Mouse (Mus musculus) testis, postnatal 14 days (tissue): ENCODE measurements around the gene Ppp1r9a.
"Not testable (repeated sequence)": the region's sequence is repeated elsewhere in the genome, so short reads cannot be mapped to it uniquely, and the experiment has no call there.

Experiments used
- DNase-seq: peaks from one replicate; pipeline ENCODE4 v3.0.0; 2021; ENCODE audit warnings: low spot score

The Ppp1r9a gene

DNA sequence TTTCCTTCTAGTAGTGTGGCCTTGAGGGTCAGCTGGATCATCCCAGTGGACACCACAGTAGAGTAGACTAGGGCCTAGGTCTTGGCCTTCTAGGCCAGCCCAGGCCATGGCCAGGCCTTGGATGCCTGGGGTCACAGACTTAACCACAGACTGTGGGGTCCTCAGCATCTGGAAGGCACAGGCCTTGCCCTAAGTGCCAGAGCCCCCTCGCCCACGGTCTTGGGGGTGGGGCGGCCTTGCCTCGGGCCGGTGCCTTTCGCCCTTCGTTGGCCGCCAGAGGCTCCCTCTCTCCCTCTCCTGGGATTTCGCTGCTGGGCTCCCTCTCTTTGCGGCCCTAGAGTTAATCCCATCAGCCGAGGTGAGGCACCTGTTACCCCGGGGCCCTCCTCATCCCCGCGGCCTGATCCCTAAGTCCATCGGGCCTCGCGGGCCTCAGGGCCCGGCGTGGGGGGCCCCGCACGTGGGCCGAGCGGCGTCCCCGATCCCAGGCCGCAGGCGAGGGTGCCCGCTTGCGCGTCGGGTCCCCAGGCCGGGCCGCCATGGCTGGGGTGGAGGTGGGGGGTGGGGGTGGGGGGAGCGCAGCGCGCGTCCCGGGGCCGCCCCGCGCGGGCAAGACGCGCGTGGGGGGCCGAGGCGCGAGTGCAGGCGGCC, at the start of gene Ppp1r9a:
Ppp1r9a (plus strand) TSS at position 244 of the 651 bp plus-strand sequence.
- DNase-seq = peak; percentile 72

DNA sequence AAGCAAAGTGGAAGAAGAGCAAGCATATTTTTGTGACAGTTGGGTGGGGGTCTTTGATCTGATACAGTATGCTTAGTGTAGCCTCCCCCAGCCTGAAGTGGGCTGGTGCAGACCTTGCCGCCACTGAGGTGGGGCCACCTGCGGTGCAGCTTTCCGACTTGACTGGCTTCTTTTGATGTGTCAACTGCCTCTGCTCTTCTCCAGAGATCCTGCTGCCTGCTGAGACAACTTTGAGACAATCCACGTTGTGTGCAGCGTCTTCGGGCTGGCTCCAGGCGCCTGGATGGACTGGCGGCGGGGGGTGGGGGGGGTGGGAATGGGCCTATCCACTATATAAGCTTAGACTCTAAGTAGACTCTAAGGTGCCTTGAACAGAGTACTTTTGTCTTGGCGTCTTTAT, 47.5 kb upstream of the Ppp1r9a start:
- no peak for DNase-seq

DNA sequence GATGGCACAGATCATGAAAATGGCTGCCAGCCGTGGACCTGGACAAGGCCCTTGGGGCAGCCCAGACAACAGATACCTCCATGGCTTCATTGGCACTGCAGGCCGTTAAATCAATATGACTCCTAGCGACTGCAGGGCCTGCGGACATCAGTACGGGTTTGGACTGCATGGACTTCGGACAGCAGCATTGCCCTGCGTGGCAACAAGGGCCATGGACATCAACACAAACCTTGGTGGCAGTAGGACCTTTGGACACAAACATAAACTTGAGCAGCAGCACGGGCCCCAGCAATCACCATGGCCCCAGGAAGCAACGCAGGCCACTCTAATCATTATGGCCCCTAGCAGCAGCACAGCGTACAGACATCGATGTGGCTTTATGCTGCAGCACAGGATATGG, 45.8 kb upstream of the Ppp1r9a start:
- DNase-seq = no peak

DNA sequence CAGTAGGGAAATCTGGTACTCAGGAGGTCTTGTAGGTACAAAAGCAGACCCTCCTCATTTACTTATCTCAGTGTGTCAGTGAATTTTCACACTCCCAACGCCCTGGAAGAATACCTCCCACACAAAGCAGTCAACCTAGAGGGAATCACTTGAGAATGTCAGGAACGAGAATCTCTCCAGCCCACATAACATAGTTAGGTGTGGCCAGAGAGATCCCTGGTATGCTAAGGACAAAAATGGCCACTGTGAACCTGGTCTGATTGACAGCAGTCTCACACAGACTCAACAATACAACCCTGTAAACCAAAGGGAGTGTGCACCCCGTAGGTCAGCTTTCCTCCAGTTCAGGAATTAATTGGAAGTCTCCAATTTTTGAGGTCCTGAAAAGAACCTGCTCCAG, 18.4 kb upstream of the Ppp1r9a start:
- no peak for DNase-seq

DNA sequence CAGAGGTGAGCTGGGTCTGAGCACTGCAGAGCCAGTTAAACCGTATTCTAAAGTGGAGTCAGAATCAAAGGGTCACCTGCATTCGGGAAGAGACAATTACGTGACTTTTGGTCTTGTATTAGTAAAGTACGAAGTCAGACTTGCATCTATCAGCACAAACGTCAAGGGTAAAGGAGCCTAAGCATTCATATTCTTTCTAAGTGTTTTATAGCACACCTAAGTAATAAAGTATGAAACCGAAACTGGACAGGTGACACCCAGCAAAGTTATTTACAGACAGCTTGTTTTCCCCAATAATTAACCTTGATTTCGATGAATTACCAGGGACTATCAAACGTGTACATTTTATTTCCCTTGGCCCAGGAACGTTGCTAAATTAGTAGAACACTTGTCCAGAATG, 13.2 kb upstream of the Ppp1r9a start:
- DNase-seq = no peak

DNA sequence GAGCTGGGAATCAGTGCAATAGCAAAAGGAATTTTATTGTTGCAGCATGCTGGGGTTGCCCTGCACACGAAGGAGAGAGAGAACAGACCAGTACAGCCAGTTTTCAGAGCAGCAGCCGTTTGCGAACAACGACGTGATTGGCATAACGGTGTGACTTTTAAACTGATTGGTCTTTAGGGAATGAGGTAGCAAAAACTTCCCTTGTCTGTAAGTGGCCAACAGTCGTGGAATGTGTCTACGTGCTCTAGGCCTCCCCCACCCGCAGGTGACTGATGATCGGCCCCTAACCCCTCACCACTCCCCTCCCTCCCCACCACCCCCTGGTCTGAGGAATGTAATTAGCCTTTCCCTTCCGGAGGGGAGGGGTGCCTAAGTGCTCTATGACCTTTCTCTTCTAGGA, 10.3 kb upstream of the Ppp1r9a start:
- DNase-seq = no peak

DNA sequence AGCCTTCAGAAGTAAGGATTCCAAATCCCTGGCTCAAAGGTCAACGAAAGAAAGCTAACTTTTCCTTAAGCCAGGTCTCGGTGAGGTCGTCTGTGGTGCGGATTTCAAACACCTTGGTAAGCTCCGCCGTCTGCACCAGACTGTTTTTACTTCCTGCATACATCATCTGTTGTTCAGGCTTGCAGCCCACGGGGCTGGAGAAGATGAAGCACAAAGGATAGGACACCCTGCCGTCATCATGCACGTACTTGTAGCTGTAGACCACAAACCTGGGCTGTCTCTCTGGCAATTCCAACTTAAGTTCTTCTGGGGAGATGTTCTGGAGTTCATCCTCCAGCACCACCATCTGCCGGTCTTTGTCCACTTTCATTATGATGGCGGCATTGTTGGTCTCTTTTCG, 9.4 kb upstream of the Ppp1r9a start:
- not testable (repeated sequence) for DNase-seq

DNA sequence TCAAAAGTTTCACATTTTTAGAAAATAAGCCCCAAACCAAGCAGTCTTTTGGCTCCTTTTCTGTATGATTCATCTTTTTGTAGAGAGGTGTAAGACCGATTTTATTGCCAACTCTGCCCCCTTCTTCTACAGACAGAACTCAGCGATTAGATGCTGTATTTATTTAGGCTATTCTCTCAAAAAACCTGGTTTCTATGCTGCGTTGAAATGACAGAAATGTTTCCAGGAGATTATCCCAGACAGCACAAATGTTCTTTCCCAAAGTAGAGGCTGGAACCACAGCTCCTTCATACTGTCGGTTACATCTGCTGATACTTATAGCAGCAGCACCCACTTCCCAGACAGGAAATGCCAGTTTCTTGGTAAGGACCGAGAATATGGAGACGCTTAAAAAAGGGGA, 2.8 kb upstream of the Ppp1r9a start:
- DNase-seq = no peak

DNA sequence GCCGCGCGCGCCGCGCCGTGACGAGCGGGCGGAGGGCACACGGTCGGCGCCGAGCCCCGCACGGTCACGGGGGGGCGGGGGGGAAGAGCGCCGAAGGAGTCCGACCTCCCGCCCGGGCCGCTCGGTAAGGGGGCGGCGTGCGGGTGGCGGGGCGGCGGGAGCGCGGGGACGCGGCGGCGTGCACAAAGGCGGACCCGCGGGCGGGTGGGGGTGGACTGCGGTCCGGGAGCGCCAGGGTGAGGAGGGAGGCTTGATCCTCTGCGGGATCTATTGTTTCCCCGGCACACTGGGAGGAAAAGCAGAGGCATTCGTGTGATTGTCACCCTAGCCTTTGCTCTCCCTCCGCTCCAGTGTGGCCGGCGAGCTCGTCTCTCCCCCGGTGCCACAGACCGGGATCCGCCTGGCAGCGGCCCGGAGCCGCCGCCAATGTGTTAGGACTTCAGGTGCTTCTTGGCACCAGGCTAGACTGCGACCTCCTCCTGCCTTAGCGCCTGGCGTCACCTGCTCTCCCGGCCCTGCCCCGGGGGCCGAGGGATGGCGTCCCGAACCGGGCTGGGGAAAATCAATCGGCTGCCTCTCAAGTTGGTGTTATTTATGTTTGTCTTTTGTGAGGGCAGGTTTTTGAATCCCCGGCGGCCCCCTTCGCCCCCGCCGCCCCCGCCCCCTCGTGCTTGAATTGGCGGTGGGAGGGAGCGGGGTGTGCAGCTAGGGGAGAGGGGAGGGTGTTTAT, 773 bp downstream of the Ppp1r9a start:
- DNase-seq = peak; percentile 60

DNA sequence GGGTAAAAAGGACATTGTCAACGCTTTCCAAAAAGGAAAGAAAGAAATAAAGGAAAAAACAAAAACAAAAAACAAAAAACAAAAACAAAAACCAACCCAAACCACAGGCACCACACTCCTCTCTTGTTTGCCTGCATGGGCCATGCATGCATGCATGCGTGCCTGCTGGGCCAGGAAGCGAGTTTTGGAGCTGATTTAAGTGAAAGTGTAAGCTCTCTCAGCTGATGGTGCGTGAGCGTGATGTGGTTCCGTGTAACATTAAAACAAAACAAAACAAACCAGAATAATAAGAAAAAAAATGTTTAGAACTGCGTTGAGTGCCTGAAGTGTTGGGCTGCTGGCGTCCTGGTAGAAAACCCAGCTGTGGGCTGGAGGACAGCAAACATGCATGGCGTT, 1.3 kb downstream of the Ppp1r9a start:
- DNase-seq = no peak

DNA sequence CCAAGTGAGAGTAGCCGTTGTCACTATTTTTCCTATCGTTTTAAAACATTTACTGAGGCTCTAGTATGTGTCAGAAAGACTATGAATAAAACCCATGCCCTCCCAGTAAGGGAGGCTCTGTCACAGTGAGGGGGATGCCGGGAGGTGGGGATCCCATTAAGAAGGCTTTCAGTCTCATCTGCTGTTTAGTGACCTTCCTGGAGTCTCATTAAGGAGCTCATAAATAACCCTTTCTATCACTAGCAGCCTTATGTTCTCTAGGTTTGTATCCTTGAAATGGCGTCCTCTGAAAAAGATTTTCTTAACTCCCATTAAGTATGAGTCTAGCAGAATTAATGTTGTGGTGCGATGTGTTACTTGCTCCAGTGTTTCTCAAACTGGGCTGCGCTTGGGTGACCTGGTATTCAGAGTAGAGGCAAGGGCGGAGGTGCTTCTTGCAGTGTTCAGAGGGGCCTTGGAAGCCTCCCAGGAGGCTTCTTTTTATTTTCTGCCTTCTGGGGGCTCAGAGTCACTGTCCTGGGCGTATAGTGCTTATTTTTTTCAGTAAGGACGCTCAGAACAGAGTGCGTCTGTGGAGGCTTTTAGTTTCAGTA, 7.4 kb downstream of the Ppp1r9a start:
- DNase-seq = no peak

DNA sequence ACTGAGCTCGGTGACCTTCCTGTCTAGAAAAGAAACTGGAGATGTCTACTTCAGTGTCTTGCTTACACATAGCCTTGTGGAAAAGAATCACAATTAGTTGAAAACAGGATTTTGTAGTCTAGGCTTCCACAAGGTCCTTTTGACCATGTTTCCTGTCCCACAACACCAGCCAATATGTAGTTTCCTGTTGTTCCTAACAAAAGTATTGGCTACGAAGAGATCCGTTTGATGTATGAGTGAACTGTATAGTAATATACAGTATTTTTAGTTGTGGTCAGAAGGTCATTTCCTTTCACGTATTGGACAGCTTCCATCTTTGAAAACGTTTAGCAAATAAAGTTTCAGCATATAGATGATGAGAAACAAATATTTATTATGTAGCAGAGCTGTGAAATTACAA, 15.8 kb downstream of the Ppp1r9a start:
- DNase-seq = no peak

DNA sequence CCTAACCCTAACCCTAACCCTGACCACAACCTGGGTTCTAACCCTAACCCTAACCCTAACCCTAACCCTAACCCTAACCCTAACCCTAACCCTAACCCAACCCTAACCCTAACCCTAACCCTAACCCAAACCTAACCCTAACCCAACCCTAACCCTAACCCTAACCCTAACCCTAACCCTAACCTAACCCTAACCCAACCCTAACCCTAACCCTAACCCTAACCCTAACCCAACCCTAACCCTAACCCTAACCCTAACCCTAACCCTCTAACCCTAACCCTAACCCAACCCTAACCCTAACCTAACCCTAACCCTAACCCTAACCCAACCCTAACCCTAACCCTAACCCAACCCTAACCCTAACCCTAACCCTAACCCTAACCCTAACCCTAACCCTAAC, 21.1 kb downstream of the Ppp1r9a start:
- DNase-seq = not testable (repeated sequence)

DNA sequence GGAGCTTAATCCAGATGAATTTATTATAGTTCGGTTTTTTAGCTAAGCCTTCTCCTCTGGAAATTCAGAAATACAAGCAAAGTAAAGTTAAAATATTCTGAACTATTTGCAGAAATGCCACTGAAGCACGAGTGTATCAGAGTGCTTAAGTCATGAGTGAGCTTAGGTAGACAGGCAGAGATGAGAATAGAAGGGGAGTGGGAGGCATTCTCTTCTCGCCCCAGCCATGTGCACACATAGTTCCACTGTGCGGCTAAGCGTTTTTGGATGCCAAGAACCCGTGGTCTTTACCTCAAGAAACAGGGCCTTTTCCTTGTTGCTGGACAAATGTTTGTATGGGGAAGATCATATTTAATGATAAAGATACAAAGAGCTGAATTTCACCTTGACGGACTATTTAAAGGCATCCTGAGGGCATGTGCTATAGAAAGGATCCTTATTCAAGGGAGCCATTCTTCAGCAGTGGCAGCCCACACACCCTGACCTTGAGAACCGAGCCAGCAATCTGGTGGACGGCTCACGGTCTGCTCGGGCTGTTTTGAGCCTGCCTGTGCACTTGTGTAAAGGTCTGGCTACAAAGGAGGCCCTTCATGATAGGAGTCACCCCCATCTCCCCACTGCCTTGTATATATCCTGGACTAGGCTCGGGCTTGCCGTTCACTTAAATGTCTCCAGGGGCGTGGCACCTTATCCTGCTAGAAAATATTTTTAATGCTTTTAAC, 23.4 kb downstream of the Ppp1r9a start:
- DNase-seq = peak; percentile 57

DNA sequence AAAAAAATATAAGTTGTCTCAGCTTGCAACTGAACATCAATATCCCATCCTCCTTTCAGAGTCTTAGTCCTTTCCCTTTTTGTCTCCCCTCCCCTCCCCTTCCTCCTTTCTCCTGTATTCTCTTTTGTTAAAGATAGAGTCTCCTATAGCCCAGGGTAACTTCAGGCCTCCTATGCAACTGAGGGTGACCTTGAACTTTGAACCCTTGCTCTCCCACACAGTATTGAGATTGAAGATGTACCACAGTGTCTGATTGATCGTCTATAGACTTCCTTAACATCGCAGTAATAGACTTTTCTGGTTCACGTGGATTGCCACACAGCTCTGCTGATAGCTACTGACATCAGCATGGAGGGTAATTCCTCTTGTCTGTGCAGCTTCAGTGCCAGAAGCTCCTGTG, 27.6 kb downstream of the Ppp1r9a start:
- no peak for DNase-seq

DNA sequence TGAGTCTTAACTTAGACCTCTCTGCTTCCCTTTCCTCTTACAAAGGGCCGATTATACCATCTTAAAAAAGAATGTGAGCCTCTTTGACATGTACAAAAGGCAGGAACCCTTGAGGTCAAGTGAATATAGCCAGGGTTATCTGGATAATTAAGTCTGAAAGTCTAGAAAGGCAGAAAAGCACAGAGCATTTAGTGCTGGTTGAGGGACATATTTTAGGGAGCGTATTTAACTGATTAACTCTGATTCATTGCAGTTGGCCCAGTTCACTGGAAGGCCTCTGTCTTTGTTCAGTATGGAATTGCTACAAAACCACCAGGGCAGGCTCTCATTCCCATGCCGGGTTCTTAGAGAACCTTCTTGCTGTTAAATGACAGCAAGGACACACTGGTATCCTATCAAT, 36.2 kb downstream of the Ppp1r9a start:
- DNase-seq = no peak

DNA sequence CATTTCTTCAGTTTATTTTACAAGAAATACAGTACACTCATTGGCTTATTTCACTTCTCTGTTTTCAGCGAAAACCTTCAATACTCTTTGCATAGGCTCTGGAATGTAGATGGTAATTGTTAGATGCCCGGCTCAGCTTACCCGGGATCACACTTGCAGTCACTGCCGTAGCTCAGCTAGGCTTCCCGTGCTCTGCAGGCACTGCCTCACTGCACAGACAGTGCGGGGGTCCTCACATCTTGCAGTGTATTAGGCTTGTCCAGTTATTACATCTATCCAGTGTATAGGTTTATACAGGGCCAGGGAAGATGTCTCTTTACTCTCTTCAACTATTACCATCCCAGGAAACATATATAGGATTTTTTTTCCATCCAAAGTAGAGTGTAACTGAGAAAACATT, 37.4 kb downstream of the Ppp1r9a start:
- DNase-seq = no peak

DNA sequence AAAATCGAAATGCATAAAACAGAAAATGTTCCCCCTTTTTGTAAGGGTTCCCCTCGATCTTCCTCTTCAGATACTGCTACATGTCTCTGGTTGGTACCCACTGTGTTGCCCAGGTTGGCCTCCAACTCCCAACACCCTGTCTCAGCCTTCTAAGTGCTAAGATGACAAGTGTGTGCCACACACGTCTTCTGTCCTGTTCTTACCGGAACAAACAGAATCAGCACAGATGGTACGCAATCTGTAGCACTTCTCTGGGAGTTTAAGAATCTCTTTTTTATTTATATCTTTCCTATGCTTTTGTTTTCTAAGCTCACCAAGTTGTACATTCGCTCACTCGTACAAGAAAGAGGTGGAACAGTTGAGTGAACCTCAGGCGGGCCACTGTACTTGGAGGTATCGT, 37.9 kb downstream of the Ppp1r9a start:
- no peak for DNase-seq

DNA sequence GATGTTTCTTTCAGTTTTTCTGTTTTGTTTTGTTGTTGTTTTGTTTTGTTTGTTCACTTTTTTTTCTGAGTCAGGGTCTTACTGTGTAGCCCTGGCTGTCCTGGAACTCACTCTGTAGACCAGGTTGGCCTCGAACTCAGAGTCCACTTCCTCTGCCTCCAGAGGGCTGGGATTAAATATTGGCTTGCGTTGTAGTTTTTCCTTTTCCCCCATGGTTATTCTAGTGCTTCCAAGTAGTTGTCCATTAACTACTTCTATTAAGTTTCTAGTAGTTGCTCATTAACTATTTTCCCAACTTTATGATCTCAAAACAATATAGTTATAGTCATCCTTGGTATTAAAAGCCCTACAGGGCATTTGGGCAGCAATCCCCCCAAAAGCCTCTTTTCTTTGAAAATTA, 41.1 kb downstream of the Ppp1r9a start:
- DNase-seq = no peak

DNA sequence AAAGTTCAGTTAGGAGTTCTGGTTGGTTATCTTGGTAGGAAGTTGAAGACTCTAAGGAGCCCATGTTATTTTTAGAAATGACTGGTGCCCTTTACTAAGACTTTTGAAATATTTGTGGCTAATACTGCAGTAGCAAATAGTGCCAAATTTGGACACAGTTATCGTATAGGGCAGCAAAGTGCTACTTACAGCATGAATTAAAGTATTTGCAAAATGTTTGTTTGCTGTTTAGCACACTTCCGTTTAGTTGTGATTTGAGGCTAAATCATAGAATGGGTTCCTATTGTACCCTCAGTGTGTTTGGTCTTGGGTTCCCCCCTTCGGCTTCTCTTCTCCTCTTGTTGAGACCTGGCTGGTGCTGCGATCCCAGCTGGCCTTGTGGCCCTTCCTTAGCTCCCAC, 45.3 kb downstream of the Ppp1r9a start:
- no peak for DNase-seq

DNA sequence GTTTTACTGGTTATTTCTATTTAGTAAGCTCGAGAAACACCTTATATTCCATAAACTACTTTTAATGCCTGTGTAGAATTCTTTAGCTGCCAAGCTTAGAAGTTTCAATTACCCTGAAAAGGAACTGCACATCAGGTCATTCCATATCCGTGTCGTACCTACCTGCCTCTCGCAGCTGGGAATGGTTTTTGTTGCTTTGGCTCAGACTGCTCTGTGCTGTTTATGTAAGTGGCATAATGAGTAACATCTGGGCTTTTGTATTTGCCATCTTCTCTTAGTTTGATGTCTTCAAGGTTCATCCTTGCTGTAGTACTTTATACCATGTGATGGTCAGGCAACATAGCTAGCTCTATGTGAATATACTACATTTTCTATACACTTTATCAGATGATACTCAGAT, 47.0 kb downstream of the Ppp1r9a start:
- DNase-seq = no peak

DNA sequence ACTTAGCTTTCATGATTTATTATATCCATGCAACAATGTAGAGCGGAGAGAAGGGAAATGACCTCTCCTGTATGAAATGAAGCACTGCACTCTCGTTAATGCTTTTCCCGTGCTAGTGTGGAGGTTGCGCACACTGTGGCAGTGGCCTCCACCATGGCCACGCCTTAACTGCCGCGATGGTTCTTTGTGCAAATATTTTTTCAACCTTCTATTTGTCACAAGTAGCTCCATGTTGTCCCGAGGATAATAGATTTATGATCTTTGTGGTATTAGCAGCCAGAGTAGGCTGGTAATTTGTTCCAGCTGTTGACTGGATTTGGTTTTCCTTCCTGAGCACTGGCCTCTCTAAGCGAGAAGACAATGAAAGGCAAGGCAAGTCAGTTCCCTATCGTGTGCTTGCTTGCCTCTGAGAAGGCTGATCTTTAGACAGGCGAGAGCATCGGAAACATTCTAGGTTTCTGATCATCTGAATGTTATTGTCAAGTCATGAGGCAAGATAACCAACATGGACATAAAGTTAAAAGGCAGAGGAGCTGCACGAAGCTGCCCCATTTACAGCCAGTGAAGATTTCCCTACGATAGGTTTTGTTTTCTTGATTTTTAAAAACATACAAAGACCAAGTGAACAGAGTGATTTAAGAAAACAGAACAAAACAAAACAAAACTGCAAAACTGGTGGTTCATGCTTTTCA, 50.5 kb downstream of the Ppp1r9a start:
- no peak for DNase-seq
